Mouse (Mus musculus): ENCODE results near the gene Gm17334. TPM values are rescaled to one million over a fixed set of nuclear protein-coding genes. Genes with fewer than 3 reads are reported as not detected.

Gene Gm17334
- polyA plus RNA-seq, 1 experiment = 0.44 TPM

- no peak for TF ChIP-seq POLR2A (IDR thresholded peaks at IDR 0.05; ENCODE audit: borderline replicate concordance, insufficient read depth, low read length)
- no peak for TF ChIP-seq CTCF (IDR thresholded peaks at IDR 0.05; ENCODE audit: borderline replicate concordance, insufficient read depth, low read depth, low read length)
- Histone ChIP-seq H3K4me1 (ENCODE audit: control insufficient read depth, insufficient read depth, low read length) (no peaks in the 10 kb centered on the region), H3K27ac (ENCODE audit: insufficient read depth, low read length) (no peak overlapping the region), H3K27me3 (ENCODE audit: control insufficient read depth, insufficient read depth, low read length) (no peaks in the 10 kb centered on the region), H3K4me3 (replicated peaks; ENCODE audit: insufficient read depth, low read depth, low read length) (no peak overlapping the region)
- DNase-seq = no peak
- WGBS = 76% methylated on average over 5 of the region's 5 CpGs
Measured at GRCm38 (mm10) chr11:53778455-53778854, 5.5 kb upstream of the Gm17334 start.

GRCm38 (mm10) chr11:53777736-53778135, 4.7 kb upstream of the Gm17334 start:
- H3K4me3 ChIP-seq (replicated peaks; ENCODE audit: insufficient read depth, low read depth, low read length) = no peak overlapping the region
- no peaks in the 10 kb centered on the region for H3K4me1 ChIP-seq (ENCODE audit: control insufficient read depth, insufficient read depth, low read length)
- TF ChIP-seq POLR2A (IDR thresholded peaks at IDR 0.05; ENCODE audit: borderline replicate concordance, insufficient read depth, low read length) (no peak), CTCF (IDR thresholded peaks at IDR 0.05; ENCODE audit: borderline replicate concordance, insufficient read depth, low read depth, low read length) (no peak)
- no peak for DNase-seq
- H3K27ac ChIP-seq (ENCODE audit: insufficient read depth, low read length) = no peak overlapping the region
- no peaks in the 10 kb centered on the region for H3K27me3 ChIP-seq (ENCODE audit: control insufficient read depth, insufficient read depth, low read length)
- 79% methylated on average over 5 of the region's 5 CpGs for WGBS

- WGBS = 88% methylated on average over 13 of the region's 13 CpGs
- H3K4me3 ChIP-seq (replicated peaks; ENCODE audit: insufficient read depth, low read depth, low read length) = no peak overlapping the region
- DNase-seq = no peak
- no peak overlapping the region for H3K27ac ChIP-seq (ENCODE audit: insufficient read depth, low read length)
- no peaks in the 10 kb centered on the region for H3K27me3 ChIP-seq (ENCODE audit: control insufficient read depth, insufficient read depth, low read length)
- no peaks in the 10 kb centered on the region for H3K4me1 ChIP-seq (ENCODE audit: control insufficient read depth, insufficient read depth, low read length)
- TF ChIP-seq CTCF (IDR thresholded peaks at IDR 0.05; ENCODE audit: borderline replicate concordance, insufficient read depth, low read depth, low read length) = no peak
- no peak for TF ChIP-seq POLR2A (IDR thresholded peaks at IDR 0.05; ENCODE audit: borderline replicate concordance, insufficient read depth, low read length)
Measured at GRCm38 (mm10) chr11:53774659-53775255, 1.8 kb upstream of the Gm17334 start.

GRCm38 (mm10) chr11:53773641-53774360, 814 bp upstream of the Gm17334 start:
- Histone ChIP-seq H3K4me1 (ENCODE audit: control insufficient read depth, insufficient read depth, low read length) (no peaks in the 10 kb centered on the region), H3K27me3 (ENCODE audit: control insufficient read depth, insufficient read depth, low read length) (peaks cover 2% of the 10 kb centered on the region; the same call in 1 of the 2 replicates), H3K4me3 (replicated peaks; ENCODE audit: insufficient read depth, low read depth, low read length) (no peak overlapping the region), H3K27ac (ENCODE audit: insufficient read depth, low read length) (no peak overlapping the region)
- no peak for TF ChIP-seq CTCF (IDR thresholded peaks at IDR 0.05; ENCODE audit: borderline replicate concordance, insufficient read depth, low read depth, low read length)
- TF ChIP-seq POLR2A (IDR thresholded peaks at IDR 0.05; ENCODE audit: borderline replicate concordance, insufficient read depth, low read length) = no peak
- 87% methylated on average over 16 of the region's 16 CpGs for WGBS
- no peak for DNase-seq

- Histone ChIP-seq H3K4me3 (replicated peaks; ENCODE audit: insufficient read depth, low read depth, low read length) (no peak overlapping the region), H3K27ac (ENCODE audit: insufficient read depth, low read length) (no peak overlapping the region), H3K4me1 (ENCODE audit: control insufficient read depth, insufficient read depth, low read length) (no peaks in the 10 kb centered on the region), H3K27me3 (ENCODE audit: control insufficient read depth, insufficient read depth, low read length) (peaks cover 2% of the 10 kb centered on the region; the same call in 1 of the 2 replicates)
- TF ChIP-seq POLR2A (IDR thresholded peaks at IDR 0.05; ENCODE audit: borderline replicate concordance, insufficient read depth, low read length) (no peak), CTCF (IDR thresholded peaks at IDR 0.05; ENCODE audit: borderline replicate concordance, insufficient read depth, low read depth, low read length) (no peak)
- DNase-seq = no peak
- WGBS = 88% methylated on average over 9 of the region's 9 CpGs
Measured at GRCm38 (mm10) chr11:53772536-53772935, 451 bp downstream of the Gm17334 start.

GRCm38 (mm10) chr11:53771001-53771744, 1.8 kb downstream of the Gm17334 start:
- no peak for DNase-seq
- H3K27me3 ChIP-seq (ENCODE audit: control insufficient read depth, insufficient read depth, low read length) = peaks cover 2% of the 10 kb centered on the region; the same call in 1 of the 2 replicates
- H3K27ac ChIP-seq (ENCODE audit: insufficient read depth, low read length) = no peak overlapping the region
- H3K4me3 ChIP-seq (replicated peaks; ENCODE audit: insufficient read depth, low read depth, low read length) = no peak overlapping the region
- no peaks in the 10 kb centered on the region for H3K4me1 ChIP-seq (ENCODE audit: control insufficient read depth, insufficient read depth, low read length)
- 89% methylated on average over 11 of the region's 11 CpGs for WGBS
- no peak for TF ChIP-seq CTCF (IDR thresholded peaks at IDR 0.05; ENCODE audit: borderline replicate concordance, insufficient read depth, low read depth, low read length)

- H3K4me1 ChIP-seq (ENCODE audit: control insufficient read depth, insufficient read depth, low read length) = no peaks in the 10 kb centered on the region
- WGBS = 1% methylated on average over 75 of the region's 75 CpGs
- peak; percentile 40 to 54 for DNase-seq
- no peak for TF ChIP-seq CTCF (IDR thresholded peaks at IDR 0.05; ENCODE audit: borderline replicate concordance, insufficient read depth, low read depth, low read length)
- TF ChIP-seq POLR2A (IDR thresholded peaks at IDR 0.05; ENCODE audit: borderline replicate concordance, insufficient read depth, low read length) = no peak
- H3K27ac ChIP-seq (ENCODE audit: insufficient read depth, low read length) = no peak overlapping the region; the same call in 1 of the 2 replicates
- peak overlapping the region; percentile 64 for H3K4me3 ChIP-seq (replicated peaks; ENCODE audit: insufficient read depth, low read depth, low read length)
- peaks cover 2% of the 10 kb centered on the region; the same call in 1 of the 2 replicates for H3K27me3 ChIP-seq (ENCODE audit: control insufficient read depth, insufficient read depth, low read length)
Measured at GRCm38 (mm10) chr11:53770125-53770791, 2.7 kb downstream of the Gm17334 start.
